Mouse (Mus musculus) embryo, embryonic 11 days (tissue): Measurements from ENCODE around the gene Elob.

ENCODE experiments used
- DNase-seq: peaks from one replicate; pipeline ENCODE4 v3.0.0-alpha.2; 2015

Elob gene

DNA sequence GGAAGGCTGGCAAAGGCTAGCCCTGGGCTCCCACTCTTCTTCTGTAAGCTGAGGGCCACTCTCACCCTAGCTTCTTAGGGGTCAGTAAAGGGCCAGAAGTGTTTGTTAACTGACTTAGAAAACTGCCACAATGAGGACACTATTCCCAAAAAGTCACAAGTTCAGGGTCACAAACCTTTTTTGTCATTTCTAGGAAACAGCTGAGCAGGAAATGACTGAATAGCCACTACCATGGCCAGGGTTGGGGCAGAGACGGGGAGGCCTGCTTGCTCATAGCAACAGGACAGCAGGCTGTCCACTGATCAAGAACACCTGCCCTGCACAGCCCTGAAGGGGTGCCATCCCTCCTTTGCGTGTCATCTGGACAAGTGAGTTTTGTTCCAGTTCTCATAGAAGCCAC, 51.8 kb downstream of the Elob start:
- no peak for DNase-seq

DNA sequence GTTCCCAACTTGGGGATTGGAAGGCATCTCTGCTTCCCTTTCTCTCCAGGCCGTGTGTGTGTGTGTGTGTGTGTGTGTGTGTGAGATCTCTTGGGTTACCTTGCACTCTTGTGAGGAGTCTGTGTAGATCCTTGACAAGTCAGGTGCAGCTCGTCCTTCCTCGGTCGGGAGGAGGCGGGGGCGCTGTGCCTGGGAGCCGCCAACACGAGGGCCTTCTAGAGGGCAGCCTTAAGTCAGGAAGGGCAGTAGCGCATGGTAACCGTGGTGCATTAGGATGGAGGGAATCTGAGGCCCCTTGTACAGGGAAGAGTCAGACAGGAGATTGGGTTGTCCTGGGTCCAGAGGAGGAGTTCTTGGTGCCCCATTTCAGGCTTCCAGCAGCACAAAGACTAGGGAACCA, 52.7 kb downstream of the Elob start:
- no peak for DNase-seq
